Mouse (Mus musculus) ES-CJ7 (cell line): ENCODE data around the gene Olfr1322.

ENCODE experiments used
- DNase-seq: peaks from one replicate; pipeline ENCODE4 v3.0.0; 2011; ENCODE audit warnings: low read depth, low spot score

The Olfr1322 gene

GRCm38 (mm10) chrX:49891383-49891782 lies at the start of gene Olfr1322:
Gene Olfr1322, minus strand, starts transcription at chrX:49891483.
- DNase-seq, result no peak

GRCm38 (mm10) chrX:49877651-49878349 lies 13.5 kb downstream of the Olfr1322 start:
- no peak for DNase-seq
